Mouse (Mus musculus) macrophage (primary cell): ENCODE data around the gene Rnf115. TPM values are rescaled to one million over a fixed set of nuclear protein-coding genes. Genes with fewer than 3 reads are reported as not detected.
"Not testable (repeated sequence)": the region's sequence is repeated elsewhere in the genome, so short reads cannot be mapped to it uniquely, and the experiment has no call there.

Experiments used
- H3K27ac ChIP-seq: fragments of 350-480 bp; formaldehyde crosslinking; 2 replicates; pipeline ENCODE4 v1.9.0; 2021
- H3K36me3 ChIP-seq: fragments of 350-480 bp; formaldehyde crosslinking; 2 replicates; pipeline ENCODE4 v1.9.0; 2021; ENCODE audit errors: inconsistent target
- H3K4me3 ChIP-seq: fragments of 350-480 bp; formaldehyde crosslinking; 2 replicates; pipeline ENCODE4 v1.9.0; 2021; ENCODE audit errors: inconsistent target
- H3K79me2 ChIP-seq: fragments of 350-480 bp; formaldehyde crosslinking; 2 replicates; pipeline ENCODE4 v1.9.0; 2021; ENCODE audit errors: inconsistent target
- WGBS: methylation state at CpG from one replicate; pipeline ENCODE4 v1.1.7; 2026; ENCODE audit warnings: inconsistent platforms; ENCODE audit not compliant: missing documents; 5-methylcytosine and 5-hydroxymethylcytosine counted together
- polyA plus RNA-seq: library from polyadenylated mRNA; stranded (reverse); fragments of 250-400 nt; gene quantifications from 3 replicates; pipeline ENCODE4 v1.2.4, GENCODE M21; 2018; ENCODE audit warnings: inconsistent platforms

Gene Rnf115
- polyA plus RNA-seq, 1 experiment from 2014 or later: 94.2 TPM

GRCm38 (mm10) chr3:96730785-96731184 is 3.3 kb downstream of the Rnf115 start:
- Histone ChIP-seq H3K27ac (peak overlapping the region; percentile 17), H3K36me3 (no peaks in the 10 kb centered on the region), H3K4me3 (no peak overlapping the region), H3K79me2 (peaks cover 96% of the 10 kb centered on the region)
- 84% methylated on average over 5 of the region's 5 CpGs for whole genome bisulfite sequencing

DNA sequence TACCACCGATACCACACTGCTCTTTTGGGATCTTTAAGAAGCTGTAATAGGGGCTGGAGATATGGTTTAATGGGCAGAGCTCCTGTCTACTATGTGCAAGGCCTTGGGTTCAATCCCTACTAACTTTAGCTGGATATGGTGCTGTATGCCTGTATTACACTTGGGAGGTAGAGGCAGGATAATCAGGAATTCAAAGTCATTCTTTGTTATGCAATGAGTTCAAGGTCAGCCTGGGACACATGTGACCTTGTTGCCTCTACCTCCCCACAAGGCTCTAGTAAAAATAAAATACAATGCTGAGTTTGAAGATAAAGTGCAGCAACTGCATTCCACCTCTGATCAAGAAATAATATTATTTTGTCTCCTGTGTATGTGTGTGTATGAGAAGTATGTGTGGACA is 6.5 kb downstream of the Rnf115 start:
- 100% methylated on average over 1 of the region's 1 CpGs for WGBS
- H3K36me3 ChIP-seq: no peaks in the 10 kb centered on the region
- H3K4me3 ChIP-seq: no peak overlapping the region
- no peak overlapping the region for H3K27ac ChIP-seq
- peaks cover 100% of the 10 kb centered on the region for H3K79me2 ChIP-seq

DNA sequence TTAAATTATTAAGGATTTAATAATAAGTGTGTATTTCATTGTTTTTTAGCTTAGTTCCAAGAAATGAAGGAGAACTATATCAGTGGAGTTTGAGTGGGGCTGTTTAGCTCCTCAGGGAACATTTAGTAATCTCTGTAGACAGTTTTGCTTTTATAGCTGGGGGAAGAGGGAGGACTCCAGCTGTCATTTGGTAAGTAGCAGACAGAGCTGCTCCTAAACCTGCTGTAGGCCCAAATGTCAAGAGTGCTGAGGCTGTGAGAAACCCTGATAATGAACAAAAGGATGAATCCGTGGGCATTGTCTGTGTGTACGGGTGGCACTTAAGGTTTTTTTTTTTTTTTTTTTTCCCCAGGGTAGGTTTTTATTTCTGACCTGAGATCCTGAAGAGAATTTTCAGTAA is 7.7 kb downstream of the Rnf115 start:
- Histone ChIP-seq H3K27ac (no peak overlapping the region), H3K4me3 (no peak overlapping the region), H3K79me2 (peaks cover 100% of the 10 kb centered on the region), H3K36me3 (no peaks in the 10 kb centered on the region)
- 94% methylated on average over 2 of the region's 2 CpGs for WGBS

DNA sequence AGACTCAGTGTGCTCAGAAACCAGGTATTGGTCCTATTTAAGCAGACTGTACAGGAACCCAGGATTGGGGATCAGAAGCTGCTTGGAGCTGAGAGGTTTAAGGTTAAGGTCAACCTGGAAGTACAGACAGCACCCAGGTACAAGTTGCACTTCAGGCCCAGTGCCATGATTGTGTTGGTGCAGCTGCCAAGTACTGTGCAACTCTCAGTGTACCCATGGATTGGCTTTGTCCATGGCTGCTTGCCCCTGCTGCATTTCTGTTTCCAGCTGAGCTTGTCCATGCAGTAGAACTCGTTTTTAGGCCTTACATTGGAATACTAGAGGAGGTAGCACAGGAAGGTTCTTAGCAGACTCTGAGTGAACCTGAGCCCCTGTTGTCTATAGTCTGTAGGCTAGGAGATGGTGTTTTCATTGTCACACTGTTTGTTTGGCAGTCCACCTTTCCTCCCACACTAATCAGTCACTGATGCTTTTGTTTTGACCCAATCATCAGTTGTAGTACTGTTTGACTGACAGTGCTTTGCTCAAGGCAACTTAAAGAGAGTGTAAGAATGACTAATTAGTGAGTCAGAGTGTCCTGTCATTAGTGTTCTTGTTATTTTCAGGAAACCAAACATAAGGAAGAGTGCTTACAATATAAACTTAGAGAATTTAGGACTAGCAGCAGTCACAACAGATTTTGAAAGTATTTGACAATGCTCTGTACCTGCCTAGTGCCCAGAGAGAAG is 9.7 kb downstream of the Rnf115 start:
- Histone ChIP-seq H3K4me3 (no peak overlapping the region), H3K36me3 (no peaks in the 10 kb centered on the region), H3K27ac (no peak overlapping the region), H3K79me2 (peaks cover 100% of the 10 kb centered on the region)
- 100% methylated on average over 1 of the region's 1 CpGs for WGBS

GRCm38 (mm10) chr3:96737995-96738394 is 10.5 kb downstream of the Rnf115 start:
- Histone ChIP-seq H3K27ac (no peak overlapping the region), H3K36me3 (no peaks in the 10 kb centered on the region), H3K79me2 (peaks cover 100% of the 10 kb centered on the region), H3K4me3 (no peak overlapping the region)
- WGBS: 100% methylated on average over 1 of the region's 1 CpGs

GRCm38 (mm10) chr3:96740279-96740678 is 12.8 kb downstream of the Rnf115 start:
- H3K79me2 ChIP-seq: peaks cover 100% of the 10 kb centered on the region
- H3K27ac ChIP-seq, H3K4me3 ChIP-seq, H3K36me3 ChIP-seq: not testable (repeated sequence)

DNA sequence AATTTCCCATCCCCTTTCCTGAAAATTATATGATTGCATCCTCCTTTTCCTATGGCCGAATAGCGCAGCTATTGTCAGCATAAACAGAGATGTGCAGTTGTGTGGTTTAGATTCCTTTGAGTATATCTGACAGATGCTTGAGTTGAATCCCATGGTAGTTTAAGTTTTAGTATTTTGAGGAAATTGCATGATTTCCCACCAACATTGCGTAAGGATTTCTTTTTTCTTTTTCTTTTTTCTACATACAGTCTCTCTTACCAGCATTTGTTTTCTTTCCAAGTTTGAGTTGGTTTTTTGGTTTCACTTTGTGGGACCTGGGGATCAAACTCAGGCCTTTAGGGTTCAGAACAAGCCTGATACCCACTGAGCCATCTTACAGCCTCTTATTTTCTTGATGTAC is 16.9 kb downstream of the Rnf115 start:
- peaks cover 6% of the 10 kb centered on the region; the same call in 1 of the 2 replicates for H3K36me3 ChIP-seq
- 27% methylated on average over 3 of the region's 3 CpGs for WGBS
- peaks cover 100% of the 10 kb centered on the region for H3K79me2 ChIP-seq
- peak overlapping the region; percentile 8; the same call in 1 of the 2 replicates for H3K27ac ChIP-seq
- no peak overlapping the region for H3K4me3 ChIP-seq

DNA sequence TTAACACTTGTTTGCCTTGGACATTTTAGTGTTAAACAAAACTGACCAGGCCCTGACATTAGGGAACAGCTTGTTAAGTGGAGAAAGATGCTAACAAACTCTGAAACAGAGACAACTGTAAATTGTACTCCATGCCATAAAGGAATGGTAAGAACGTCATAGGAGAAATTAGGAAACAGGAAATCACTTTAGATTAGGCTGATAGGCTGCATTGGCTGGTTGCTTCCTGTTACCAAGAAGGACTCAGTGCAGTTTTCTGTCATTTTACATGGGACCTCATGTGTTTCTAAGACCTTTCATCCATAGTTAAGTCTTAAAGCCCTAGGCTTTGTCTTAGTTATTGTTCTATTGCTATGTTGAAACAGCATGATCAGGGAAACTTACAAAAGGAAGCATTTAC is 19.4 kb downstream of the Rnf115 start:
- WGBS: 6% methylated on average over 1 of the region's 1 CpGs
- Histone ChIP-seq H3K4me3 (no peak overlapping the region), H3K27ac (no peak overlapping the region), H3K79me2 (peaks cover 93% of the 10 kb centered on the region), H3K36me3 (peaks cover 6% of the 10 kb centered on the region; the same call in 1 of the 2 replicates)

- no peak overlapping the region for H3K27ac ChIP-seq
- 85% methylated on average over 1 of the region's 1 CpGs for WGBS
- peaks cover 90% of the 10 kb centered on the region for H3K79me2 ChIP-seq
- H3K4me3 ChIP-seq: no peak overlapping the region
- 0 out of 2 replicates have a peak, but pooled peaks cover 13% of the 10 kb centered on the region for H3K36me3 ChIP-seq
These were observed 28.5 kb downstream of the Rnf115 start for GRCm38 (mm10) chr3:96755935-96756334.

- no peak overlapping the region for H3K27ac ChIP-seq
- H3K36me3 ChIP-seq: peaks cover 13% of the 10 kb centered on the region; the same call in 1 of the 2 replicates
- H3K4me3 ChIP-seq: no peak overlapping the region
- H3K79me2 ChIP-seq: peaks cover 95% of the 10 kb centered on the region
- WGBS: 93% methylated on average over 6 of the region's 7 CpGs
These were observed 30.2 kb downstream of the Rnf115 start for GRCm38 (mm10) chr3:96757691-96758090.

GRCm38 (mm10) chr3:96759695-96760094 is 32.2 kb downstream of the Rnf115 start:
- H3K4me3 ChIP-seq: no peak overlapping the region
- peaks cover 17% of the 10 kb centered on the region; the same call in 1 of the 2 replicates for H3K36me3 ChIP-seq
- H3K27ac ChIP-seq: peak overlapping the region; percentile 48
- H3K79me2 ChIP-seq: peaks cover 96% of the 10 kb centered on the region
- WGBS: 0% methylated on average over 3 of the region's 4 CpGs

DNA sequence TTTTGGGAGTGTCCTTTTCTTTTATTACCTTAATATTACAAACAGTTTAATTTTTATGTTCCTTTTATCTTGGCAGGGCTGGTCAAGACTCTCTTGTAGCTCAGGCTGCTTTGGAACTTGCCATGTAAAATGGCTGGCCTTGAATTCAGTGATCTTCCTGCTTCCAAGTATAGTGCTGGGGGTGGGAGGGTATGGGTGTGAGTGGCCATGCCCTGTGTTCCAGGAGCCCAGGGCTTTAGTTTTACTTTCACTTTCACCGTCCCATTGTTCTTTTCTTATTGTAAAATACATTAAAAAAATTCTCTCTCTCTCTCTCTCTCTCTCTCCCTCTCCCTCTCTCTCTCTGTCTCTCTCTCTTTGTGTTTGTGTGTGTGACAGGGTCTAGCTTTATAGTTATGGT is 37.1 kb downstream of the Rnf115 start:
- H3K79me2 ChIP-seq: peaks cover 98% of the 10 kb centered on the region
- no peak overlapping the region for H3K4me3 ChIP-seq
- no peak overlapping the region for H3K27ac ChIP-seq
- WGBS: 22% methylated on average over 1 of the region's 1 CpGs
- H3K36me3 ChIP-seq: peaks cover 5% of the 10 kb centered on the region; the same call in 1 of the 2 replicates

DNA sequence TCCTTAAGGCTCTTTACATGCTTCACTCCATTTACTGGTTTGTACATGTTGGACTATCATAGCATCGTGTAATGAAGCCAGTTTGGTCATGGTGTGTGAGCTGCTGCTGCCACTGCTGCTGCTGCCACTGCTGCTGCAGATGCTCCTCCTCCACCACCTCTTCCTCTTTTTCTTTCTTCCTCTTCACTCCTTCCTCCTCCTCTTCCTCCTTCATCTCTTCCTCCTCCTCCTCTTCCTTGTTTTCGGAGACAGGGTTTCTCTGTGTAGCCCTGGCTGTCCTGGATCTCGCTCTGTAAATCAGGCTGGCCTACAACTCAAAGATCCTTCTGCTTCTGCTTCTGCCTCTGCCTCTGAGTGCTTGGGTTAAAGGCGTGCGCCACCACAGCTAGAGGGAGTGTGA is 42.5 kb downstream of the Rnf115 start:
- H3K4me3 ChIP-seq: no peak overlapping the region
- peaks cover 6% of the 10 kb centered on the region; the same call in 1 of the 2 replicates for H3K36me3 ChIP-seq
- 65% methylated on average over 4 of the region's 5 CpGs for WGBS
- H3K27ac ChIP-seq: peak overlapping the region; percentile 13; the same call in 1 of the 2 replicates
- peaks cover 94% of the 10 kb centered on the region for H3K79me2 ChIP-seq

DNA sequence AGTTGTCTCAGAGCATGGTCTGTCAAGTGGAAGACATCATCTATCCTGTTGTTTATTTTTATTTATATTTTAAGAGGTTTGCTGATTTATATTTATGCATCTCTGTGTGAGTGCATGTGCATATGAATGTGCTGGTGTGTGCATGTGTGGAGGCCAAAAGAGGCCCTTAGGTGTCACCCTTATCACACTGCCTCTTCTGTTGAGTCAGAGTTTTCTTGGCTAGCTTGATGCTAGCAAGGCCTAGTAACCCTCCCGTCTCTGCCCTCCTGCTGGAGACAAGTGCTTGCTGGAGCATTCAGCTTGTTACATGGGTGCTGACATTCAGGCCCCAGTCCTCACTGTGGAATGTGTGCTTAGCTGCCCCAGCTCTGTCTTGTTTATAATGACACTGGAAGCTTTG is 45.5 kb downstream of the Rnf115 start:
- H3K27ac ChIP-seq: no peak overlapping the region
- H3K36me3 ChIP-seq: peaks cover 28% of the 10 kb centered on the region
- peaks cover 91% of the 10 kb centered on the region for H3K79me2 ChIP-seq
- 64% methylated on average over 1 of the region's 1 CpGs for WGBS
- H3K4me3 ChIP-seq: no peak overlapping the region

DNA sequence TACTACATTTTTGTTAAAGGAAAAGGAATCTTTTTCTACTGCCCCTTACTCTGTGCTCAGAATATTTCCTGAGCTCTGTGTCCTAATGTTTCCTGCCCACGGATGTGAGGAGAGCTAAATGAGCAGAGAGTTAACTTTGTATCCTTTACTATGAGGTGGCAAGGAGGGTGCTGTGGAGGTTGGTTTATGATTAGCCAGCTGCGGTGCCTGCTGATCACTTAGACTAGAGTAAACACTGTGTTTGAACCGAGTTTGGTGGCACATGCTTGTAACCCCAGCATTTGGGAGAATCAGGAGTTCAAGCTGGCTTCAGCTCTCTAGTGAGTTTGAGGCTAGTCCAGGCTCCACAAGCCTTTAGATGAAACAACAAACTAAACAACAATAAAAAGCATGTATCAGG is 49.7 kb downstream of the Rnf115 start:
- peaks cover 34% of the 10 kb centered on the region for H3K36me3 ChIP-seq
- 90% methylated on average over 3 of the region's 3 CpGs for WGBS
- no peak overlapping the region for H3K27ac ChIP-seq

More for the DNA sequence above, 49.7 kb downstream of the Rnf115 start:
- Histone ChIP-seq H3K79me2 (peaks cover 92% of the 10 kb centered on the region), H3K4me3 (no peak overlapping the region)
